Mouse (Mus musculus) G1E (cell line): ENCODE measurements around the gene Sdk1.

Experiments
- CTCF ChIP-seq: IDR thresholded peaks from 2 replicates; pipeline ENCODE4 v1.5.1; 2012; ENCODE audit warnings: low read depth, low read length, inconsistent platforms, mixed read lengths
- GATA1 ChIP-seq: IDR thresholded peaks from 2 replicates; pipeline ENCODE4 v1.6.1; 2012; ENCODE audit warnings: borderline replicate concordance, low read length, inconsistent platforms, mixed read lengths
- POLR2AphosphoS5 ChIP-seq: IDR thresholded peaks from 2 replicates; pipeline ENCODE4 v1.6.1; 2012; ENCODE audit warnings: low read depth, low read length, inconsistent platforms; ENCODE audit not compliant: insufficient replicate concordance
- TAL1 ChIP-seq: conservative IDR thresholded peaks from 2 replicates; pipeline ENCODE4 v1.6.1; 2012; ENCODE audit warnings: low read depth, low read length, inconsistent platforms, mixed read lengths

DNA sequence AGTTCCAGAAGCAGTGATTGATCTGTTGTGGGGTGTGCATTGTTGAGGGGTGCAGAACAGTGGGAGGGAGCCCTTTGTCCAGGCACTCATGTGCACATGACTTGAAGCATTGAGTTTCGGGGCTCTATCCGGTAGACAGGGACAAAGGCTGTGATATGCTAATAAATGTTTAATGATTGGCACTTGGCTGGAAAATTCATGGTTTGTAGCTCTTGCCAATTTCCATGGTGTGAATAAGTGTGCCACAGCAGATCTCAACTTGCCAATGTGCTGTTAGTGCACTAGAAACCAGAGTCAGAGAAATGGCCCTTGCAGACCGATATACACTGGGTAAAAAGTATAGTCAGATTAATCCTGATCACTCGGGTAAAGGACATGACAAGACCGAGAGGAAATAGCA, 404.4 kb downstream of the Sdk1 start:
- no peak for TF ChIP-seq CTCF
- TF ChIP-seq POLR2AphosphoS5 = no peak
- no peak for TF ChIP-seq TAL1
- TF ChIP-seq GATA1 = no peak
